Mouse (Mus musculus): ENCODE measurements around the gene Cmip.

GRCm38 (mm10) chr8:117356109-117356672, 99.3 kb downstream of the Cmip start:
- TF ChIP-seq CTCF (IDR thresholded peaks at IDR 0.05; ENCODE audit: control insufficient read depth, insufficient read depth, insufficient read length) (no peak), CEBPB (IDR thresholded peaks at IDR 0.05; ENCODE audit: low read depth) (no peak)

All from C2C12 (cell line).